Mouse (Mus musculus): ENCODE data around the gene Aoah. TPM values are rescaled to one million over a fixed set of nuclear protein-coding genes. Genes with fewer than 3 reads are reported as not detected.

Aoah gene
- 0.59 and 0.68 TPM in 2 replicates for polyA plus RNA-seq (2015; fragmentation: Nextera tagmentation; extraction: Ambion mirVana)

- WGBS, result 71% methylated on average over 4 of the region's 4 CpGs
- H3K9ac ChIP-seq, result no peak within 1 kb of the TSS
- H3K4me3 ChIP-seq, result no peak within 1 kb of the TSS
- H3K4me2 ChIP-seq (replicated peaks), result no peak within 1 kb of the TSS
- H3K27ac ChIP-seq, result no peak within 1 kb of the TSS
- no peaks in the 10 kb centered on the region for H3K27me3 ChIP-seq
- ATAC-seq (ENCODE audit: low FRiP score, low read depth), result no peak
- no peaks in the 10 kb centered on the region for H3K36me3 ChIP-seq
- H3K9me3 ChIP-seq, result no peaks in the 10 kb centered on the region
- no peaks in the 10 kb centered on the region for H3K4me1 ChIP-seq
Observed at GRCm38 (mm10) chr13:20793901-20794300, at the start of gene Aoah. Aoah (plus strand) TSS chr13:20794113.

DNA sequence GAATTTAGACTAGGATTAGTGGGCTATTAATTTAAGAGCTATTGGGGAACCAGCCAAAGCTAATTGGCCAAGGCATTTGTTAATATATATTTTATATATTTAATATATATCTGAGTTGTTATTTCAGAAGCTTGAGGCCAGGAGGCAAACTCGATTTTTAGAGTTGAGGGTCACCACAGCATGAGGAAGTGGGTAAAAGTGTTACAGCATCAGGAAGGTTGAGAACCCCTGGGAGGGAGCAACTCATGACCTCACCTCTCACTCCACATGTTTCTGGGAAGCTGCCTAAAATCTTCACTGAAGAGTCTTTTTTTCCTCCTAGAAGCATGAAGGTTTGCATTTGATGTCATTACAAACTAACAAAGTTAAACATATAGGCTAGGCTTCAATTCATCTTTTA, 39.1 kb upstream of the Aoah start:
- Histone ChIP-seq H3K36me3 (no peaks in the 10 kb centered on the region), H3K9me3 (no peaks in the 10 kb centered on the region), H3K4me1 (no peaks in the 10 kb centered on the region), H3K27ac (no peak overlapping the region), H3K27me3 (no peaks in the 10 kb centered on the region), H3K9ac (no peak overlapping the region), H3K4me2 (replicated peaks) (no peak overlapping the region), H3K4me3 (no peak overlapping the region)
- 74% methylated on average over 1 of the region's 1 CpGs for WGBS
- ATAC-seq (ENCODE audit: low FRiP score, low read depth), result no peak

DNA sequence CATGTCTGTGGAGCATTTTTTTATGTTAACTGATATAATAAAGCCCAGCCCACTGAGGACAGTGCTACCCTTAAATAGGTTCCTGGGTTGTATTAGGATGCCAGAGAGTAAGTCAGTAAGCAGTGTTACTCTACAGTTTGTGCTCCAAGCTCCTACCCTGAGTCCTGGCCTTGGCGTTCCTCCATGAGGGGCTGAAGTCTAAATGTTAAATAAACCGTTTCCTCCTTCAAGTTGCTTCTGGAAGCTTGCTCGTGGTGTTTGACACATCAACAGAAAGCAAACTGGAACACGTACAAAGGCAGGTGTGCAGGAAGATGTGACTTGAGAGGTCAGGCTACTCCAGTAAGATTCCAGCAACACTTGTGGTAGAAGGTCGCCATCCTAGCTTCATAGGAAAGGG, 10.3 kb upstream of the Aoah start:
- Histone ChIP-seq H3K9ac (no peak overlapping the region), H3K27me3 (no peaks in the 10 kb centered on the region), H3K36me3 (no peaks in the 10 kb centered on the region), H3K27ac (no peak overlapping the region), H3K9me3 (no peaks in the 10 kb centered on the region), H3K4me2 (replicated peaks) (no peak overlapping the region), H3K4me3 (no peak overlapping the region), H3K4me1 (no peaks in the 10 kb centered on the region)
- 80% methylated on average over 5 of the region's 5 CpGs for WGBS
- no peak for ATAC-seq (ENCODE audit: low FRiP score, low read depth)

DNA sequence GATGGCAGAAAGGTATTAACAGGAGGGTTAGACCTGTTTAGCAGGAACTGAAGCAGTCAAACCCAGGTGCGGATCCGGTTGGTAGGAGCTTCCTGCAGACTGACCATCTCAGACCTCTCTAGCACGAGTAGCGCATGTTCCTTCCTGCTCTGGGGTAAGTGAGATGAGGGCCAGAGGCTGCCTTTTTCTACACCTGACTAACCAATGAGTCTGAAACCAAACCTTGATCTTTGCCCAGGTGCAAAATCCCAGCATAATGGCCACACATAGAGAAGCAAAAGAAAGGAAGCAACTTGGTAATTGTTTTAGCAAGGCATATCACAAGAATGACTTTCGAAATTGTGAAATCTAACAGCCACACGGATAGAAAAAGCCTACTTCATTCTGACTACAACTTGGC, 9.9 kb upstream of the Aoah start:
- no peak overlapping the region for H3K27ac ChIP-seq
- no peak overlapping the region for H3K4me2 ChIP-seq (replicated peaks)
- H3K9ac ChIP-seq, result no peak overlapping the region
- H3K27me3 ChIP-seq, result no peaks in the 10 kb centered on the region
- WGBS, result 88% methylated on average over 6 of the region's 6 CpGs
- H3K36me3 ChIP-seq, result no peaks in the 10 kb centered on the region
- no peak overlapping the region for H3K4me3 ChIP-seq
- ATAC-seq (ENCODE audit: low FRiP score, low read depth), result no peak
- H3K9me3 ChIP-seq, result no peaks in the 10 kb centered on the region
- H3K4me1 ChIP-seq, result no peaks in the 10 kb centered on the region

DNA sequence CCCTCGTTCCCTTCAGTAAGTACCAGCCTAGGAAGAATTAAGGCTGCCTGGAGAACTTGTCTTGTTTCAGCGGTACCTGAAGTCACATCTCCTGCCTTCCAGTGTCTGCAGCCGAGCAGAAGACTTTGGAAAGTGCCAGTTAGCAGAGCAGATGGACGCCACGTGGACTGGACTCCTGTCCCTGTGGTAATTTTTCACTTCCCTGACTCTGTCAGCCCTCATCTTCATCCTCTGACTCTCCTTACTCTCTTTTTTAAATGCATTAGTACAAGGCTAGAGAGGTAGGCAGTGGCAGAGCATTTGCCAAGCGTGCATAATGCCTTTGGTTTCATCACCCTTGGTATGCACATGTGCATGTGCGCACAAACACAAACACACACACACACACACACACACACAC, 8.0 kb upstream of the Aoah start:
- no peaks in the 10 kb centered on the region for H3K36me3 ChIP-seq
- H3K27ac ChIP-seq, result no peak overlapping the region
- no peak for ATAC-seq (ENCODE audit: low FRiP score, low read depth)
- no peaks in the 10 kb centered on the region for H3K9me3 ChIP-seq
- H3K4me1 ChIP-seq, result no peaks in the 10 kb centered on the region
- H3K9ac ChIP-seq, result no peak overlapping the region
- no peaks in the 10 kb centered on the region for H3K27me3 ChIP-seq
- H3K4me3 ChIP-seq, result no peak overlapping the region
- H3K4me2 ChIP-seq (replicated peaks), result no peak overlapping the region
- WGBS, result 77% methylated on average over 7 of the region's 7 CpGs

- no peak overlapping the region for H3K27ac ChIP-seq
- no peak overlapping the region for H3K9ac ChIP-seq
- no peaks in the 10 kb centered on the region for H3K4me1 ChIP-seq
- H3K4me2 ChIP-seq (replicated peaks), result no peak overlapping the region
- H3K9me3 ChIP-seq, result no peaks in the 10 kb centered on the region
- no peaks in the 10 kb centered on the region for H3K36me3 ChIP-seq
- H3K27me3 ChIP-seq, result no peaks in the 10 kb centered on the region
- 73% methylated on average over 1 of the region's 1 CpGs for WGBS
- no peak for ATAC-seq (ENCODE audit: low FRiP score, low read depth)
- no peak overlapping the region for H3K4me3 ChIP-seq
Observed at GRCm38 (mm10) chr13:20786825-20787245, 7.1 kb upstream of the Aoah start.

DNA sequence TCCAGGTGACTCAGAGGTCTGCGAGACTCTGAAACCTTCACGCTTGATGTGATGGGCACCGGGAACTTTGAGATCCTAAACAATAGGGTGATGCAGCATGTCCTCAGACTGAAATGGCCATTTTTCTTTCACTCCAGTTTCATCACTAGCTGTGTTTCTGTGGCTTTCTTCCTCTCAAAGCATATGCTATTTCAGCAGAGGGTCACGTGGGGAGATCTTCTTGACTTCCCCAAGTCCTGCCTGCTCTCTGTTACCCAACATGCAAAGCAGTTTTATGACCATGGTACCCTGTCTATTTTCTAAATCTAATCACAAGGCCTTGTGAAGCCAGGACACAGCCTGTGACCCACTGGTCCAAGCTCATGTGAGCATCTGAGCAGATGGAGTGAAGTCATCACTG, 6.0 kb upstream of the Aoah start:
- 90% methylated on average over 4 of the region's 4 CpGs for WGBS
- ATAC-seq (ENCODE audit: low FRiP score, low read depth), result no peak
- Histone ChIP-seq H3K36me3 (no peaks in the 10 kb centered on the region), H3K27me3 (no peaks in the 10 kb centered on the region), H3K4me1 (no peaks in the 10 kb centered on the region), H3K27ac (no peak overlapping the region), H3K9me3 (no peaks in the 10 kb centered on the region), H3K4me3 (no peak overlapping the region), H3K9ac (no peak overlapping the region), H3K4me2 (replicated peaks) (no peak overlapping the region)

DNA sequence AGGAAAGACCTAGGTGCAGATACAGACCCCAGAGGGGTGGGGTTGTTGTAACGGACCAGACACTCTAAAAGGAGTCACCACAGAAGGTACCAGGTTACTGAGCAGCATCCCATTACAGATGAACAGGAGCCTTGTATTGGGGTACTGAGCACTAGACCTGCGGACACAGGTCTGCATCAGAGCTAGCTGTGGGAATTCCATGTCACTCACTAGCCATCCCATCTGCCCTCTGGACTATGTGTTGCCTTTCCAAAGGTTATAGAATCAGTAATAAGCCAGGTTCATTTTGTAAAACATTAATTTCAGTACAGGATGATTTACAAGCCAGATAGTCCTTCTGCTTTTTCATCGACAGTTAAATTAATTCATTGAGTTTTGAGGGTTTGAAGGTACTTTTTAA, 2.7 kb downstream of the Aoah start:
- Histone ChIP-seq H3K9ac (no peak overlapping the region), H3K27me3 (no peaks in the 10 kb centered on the region), H3K9me3 (no peaks in the 10 kb centered on the region), H3K27ac (no peak overlapping the region), H3K4me1 (no peaks in the 10 kb centered on the region), H3K4me3 (no peak overlapping the region), H3K36me3 (no peaks in the 10 kb centered on the region), H3K4me2 (replicated peaks) (no peak overlapping the region)
- WGBS, result 84% methylated on average over 3 of the region's 3 CpGs
- ATAC-seq (ENCODE audit: low FRiP score, low read depth), result no peak

- no peaks in the 10 kb centered on the region for H3K27me3 ChIP-seq
- H3K9me3 ChIP-seq, result no peaks in the 10 kb centered on the region
- H3K4me2 ChIP-seq (replicated peaks), result no peak overlapping the region
- H3K4me1 ChIP-seq, result no peaks in the 10 kb centered on the region
- no peak overlapping the region for H3K9ac ChIP-seq
- ATAC-seq (ENCODE audit: low FRiP score, low read depth), result no peak
- no peak overlapping the region for H3K27ac ChIP-seq
- no peak overlapping the region for H3K4me3 ChIP-seq
- WGBS, result 50% methylated on average over 2 of the region's 2 CpGs
- H3K36me3 ChIP-seq, result no peaks in the 10 kb centered on the region
Observed at GRCm38 (mm10) chr13:20798536-20798935, 4.6 kb downstream of the Aoah start.

GRCm38 (mm10) chr13:20799772-20800171, 5.9 kb downstream of the Aoah start:
- ATAC-seq (ENCODE audit: low FRiP score, low read depth), result no peak
- H3K4me3 ChIP-seq, result no peak overlapping the region
- 80% methylated on average over 3 of the region's 3 CpGs for WGBS

DNA sequence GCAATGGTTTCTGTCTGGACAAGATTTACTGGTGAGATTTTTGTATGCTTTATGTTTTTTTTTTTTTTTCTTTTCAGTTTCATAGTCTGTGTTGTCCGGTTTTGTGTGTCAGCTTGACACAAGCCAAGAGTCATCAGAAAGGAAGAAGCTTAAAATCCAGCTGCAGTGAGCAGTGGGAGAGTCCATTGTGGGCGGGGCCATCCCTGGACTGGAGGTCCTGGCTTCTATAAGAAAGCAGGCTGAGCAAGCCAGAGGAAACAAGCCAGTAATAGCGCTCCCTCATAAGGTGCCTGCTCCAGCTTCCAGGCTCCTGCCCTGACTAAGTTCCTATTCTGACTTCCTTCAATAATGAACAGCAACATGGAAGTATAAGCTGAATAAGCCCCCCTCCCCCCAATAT, 6.7 kb downstream of the Aoah start:
- ATAC-seq (ENCODE audit: low FRiP score, low read depth), result no peak
- Histone ChIP-seq H3K9me3 (no peaks in the 10 kb centered on the region), H3K4me3 (no peak overlapping the region), H3K27me3 (no peaks in the 10 kb centered on the region), H3K4me1 (no peaks in the 10 kb centered on the region), H3K4me2 (replicated peaks) (no peak overlapping the region), H3K9ac (no peak overlapping the region), H3K27ac (no peak overlapping the region), H3K36me3 (no peaks in the 10 kb centered on the region)
- 58% methylated on average over 3 of the region's 3 CpGs for WGBS

More at GRCm38 (mm10) chr13:20799772-20800171, 5.9 kb downstream of the Aoah start:
- H3K4me1 ChIP-seq, result no peaks in the 10 kb centered on the region
- no peaks in the 10 kb centered on the region for H3K36me3 ChIP-seq
- no peaks in the 10 kb centered on the region for H3K9me3 ChIP-seq
- H3K4me2 ChIP-seq (replicated peaks), result no peak overlapping the region
- H3K27me3 ChIP-seq, result no peaks in the 10 kb centered on the region
- H3K27ac ChIP-seq, result no peak overlapping the region
- H3K9ac ChIP-seq, result no peak overlapping the region

DNA sequence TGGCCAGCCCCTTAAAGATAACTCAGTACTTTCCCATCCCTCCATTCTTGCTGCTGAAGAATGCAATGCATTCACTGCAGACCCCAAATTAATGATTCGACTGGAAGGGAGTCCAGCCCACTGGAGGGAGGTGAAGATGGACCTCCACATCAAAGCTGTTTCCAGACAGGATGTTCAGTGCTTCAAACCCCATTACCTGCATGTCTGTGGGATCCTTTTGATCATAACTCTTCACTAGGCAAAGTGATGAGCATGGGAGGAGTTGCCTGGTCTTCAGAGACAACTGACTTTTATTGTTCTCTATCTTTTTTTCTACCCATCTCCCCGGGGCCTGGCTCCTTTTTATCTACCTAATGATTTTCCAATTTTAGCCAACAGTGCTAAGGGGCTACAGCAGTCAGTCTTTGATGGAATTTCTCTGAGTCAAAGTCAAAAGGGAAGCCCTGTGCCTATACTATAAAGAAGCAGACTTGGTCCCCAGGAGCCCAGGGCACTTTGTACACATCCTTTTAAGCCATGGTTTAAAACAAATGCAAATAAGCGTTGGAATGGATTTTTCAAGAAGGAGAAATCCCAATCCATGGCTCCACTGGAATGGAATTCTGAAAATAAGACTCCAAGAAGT, 18.0 kb downstream of the Aoah start:
- Histone ChIP-seq H3K4me1 (no peaks in the 10 kb centered on the region), H3K9me3 (no peaks in the 10 kb centered on the region), H3K27ac (no peak overlapping the region), H3K27me3 (no peaks in the 10 kb centered on the region), H3K9ac (no peak overlapping the region), H3K36me3 (no peaks in the 10 kb centered on the region), H3K4me2 (replicated peaks) (no peak overlapping the region), H3K4me3 (no peak overlapping the region)
- 59% methylated on average over 3 of the region's 3 CpGs for WGBS
- no peak for ATAC-seq (ENCODE audit: low FRiP score, low read depth)

DNA sequence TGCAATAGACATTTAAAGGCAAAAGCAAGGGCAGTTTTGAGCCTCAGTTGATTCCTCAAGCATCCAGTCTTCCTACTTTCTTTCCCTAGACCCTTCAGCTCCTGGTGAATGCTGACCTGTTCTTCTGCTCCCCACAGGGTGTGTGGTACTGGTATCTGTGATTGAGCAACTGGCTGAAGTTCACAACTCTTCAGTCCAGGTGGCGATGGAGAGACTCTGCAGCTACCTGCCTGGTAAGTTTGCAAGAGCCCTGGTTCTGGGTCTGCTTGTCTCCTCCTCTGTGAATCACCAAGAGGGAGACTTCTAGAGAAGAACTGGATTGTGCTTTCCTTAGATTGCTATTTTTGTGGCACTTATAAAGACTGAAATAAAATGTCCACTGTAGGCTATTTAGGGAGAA, 22.5 kb downstream of the Aoah start:
- Histone ChIP-seq H3K27me3 (no peaks in the 10 kb centered on the region), H3K4me3 (no peak overlapping the region), H3K4me1 (no peaks in the 10 kb centered on the region), H3K9ac (no peak overlapping the region), H3K9me3 (no peaks in the 10 kb centered on the region), H3K27ac (no peak overlapping the region), H3K4me2 (replicated peaks) (no peak overlapping the region), H3K36me3 (no peaks in the 10 kb centered on the region)
- WGBS, result 49% methylated on average over 1 of the region's 1 CpGs
- no peak for ATAC-seq (ENCODE audit: low FRiP score, low read depth)

Measured in limb, embryonic 13.5 days (tissue).